30 mouse cellular contexts compared by ENCODE assay signal in genomic region chr11:116917361-116917760, GRCm38 (mm10). TPM values are rescaled to one million over a fixed set of nuclear protein-coding genes. Genes with fewer than 3 reads are reported as not detected.
DNase-seq lines count a peak whose midpoint lies in the region; ATAC-seq and TF ChIP-seq lines count a peak whose summit lies in the region.
"Had no signal": no experiment of that assay in that cellular context is flagged by ENCODE, and none has a peak within 500 bp of the region (broad histone marks: within the 10 kb centered on the region; RNA-seq: fewer than 3 reads in every experiment).

No protein-coding gene starts in this region.

- no peak for ATAC-seq in hindbrain, embryonic 13.5 days (ENCODE audit: low FRiP score)
- ATAC-seq: forebrain, embryonic 14.5 days; intestine, embryonic 16.5 days had no signal

- WGBS in hindbrain, embryonic 13.5 days, result 50% methylated on average over 7 of the region's 7 CpGs
- 54% methylated on average over 7 of the region's 7 CpGs for WGBS in hindbrain, embryonic 10.5 days

- TF ChIP-seq CTCF in layer of hippocampus, adult 2 months (conservative IDR thresholded peaks at IDR 0.05), result no peak

- H3K4me2 ChIP-seq in hindbrain, embryonic 13.5 days, result 0 out of 2 replicates have a peak overlapping the region, but pooled peaks have one; percentile 23
- H3K4me2 ChIP-seq: heart, embryonic 11.5 days had no signal

- H3K36me3 ChIP-seq in hindbrain, embryonic 13.5 days, result no peaks in the 10 kb centered on the region
- no peaks in the 10 kb centered on the region for H3K36me3 ChIP-seq in hindbrain, embryonic 10.5 days

- H3K27me3 ChIP-seq in hindbrain, embryonic 13.5 days, result peaks cover 28% of the 10 kb centered on the region
- H3K27me3 ChIP-seq in hindbrain, embryonic 10.5 days (ENCODE audit: insufficient read depth, poor library complexity, severe bottlenecking), result peaks cover 59% of the 10 kb centered on the region

- peaks cover 61% of the 10 kb centered on the region for H3K4me1 ChIP-seq in hindbrain, embryonic 13.5 days (replicated peaks)
- H3K4me1 ChIP-seq in hindbrain, embryonic 10.5 days (replicated peaks), result peaks cover 53% of the 10 kb centered on the region

- no peaks in the 10 kb centered on the region for H3K9me3 ChIP-seq in hindbrain, embryonic 13.5 days
- no peaks in the 10 kb centered on the region for H3K9me3 ChIP-seq in hindbrain, embryonic 10.5 days

- no peak overlapping the region for H3K4me3 ChIP-seq in hindbrain, embryonic 13.5 days
- H3K4me3 ChIP-seq in hindbrain, embryonic 10.5 days, result no peak overlapping the region
- no peak overlapping the region for H3K4me3 ChIP-seq in layer of hippocampus, adult 2 months
- H3K4me3 ChIP-seq: erythroblast, embryonic 14.5 days; myocyte had no signal

- H3K27ac ChIP-seq in hindbrain, embryonic 13.5 days, result 0 out of 2 replicates have a peak overlapping the region, but pooled peaks have one; percentile 23
- H3K27ac ChIP-seq in hindbrain, embryonic 10.5 days, result no peak overlapping the region
- H3K27ac ChIP-seq in layer of hippocampus, adult 2 months, result peak overlapping the region; percentile 59; the same call in 1 of the 2 replicates
- H3K27ac ChIP-seq: liver, embryonic 14.5 days; macrophage had no signal

- no peak overlapping the region for H3K9ac ChIP-seq in hindbrain, embryonic 13.5 days
- H3K9ac ChIP-seq: liver, embryonic 14.5 days had no signal

- no peak for DNase-seq in hindbrain, embryonic 10.5 days (ENCODE audit: low spot score)
- DNase-seq in layer of hippocampus, adult 2 months (ENCODE audit: low spot score in 2 of 2), result no peak
- no peak for DNase-seq in layer of hippocampus, postnatal 10 days (ENCODE audit: low spot score in 2 of 2)
- peak; percentile 23 for DNase-seq in ovary, postnatal 36 days (ENCODE audit: low spot score)
- no peak for DNase-seq in ovary, adult 18-20 months (ENCODE audit: low spot score)
- DNase-seq in thymus, adult 18-20 months, result no peak
- DNase-seq: adrenal gland, postnatal 14 days; cerebellum, adult 11-12 months; cerebellum, adult 9-11 months; gastrocnemius, postnatal 25 days; heart, adult 18-20 months; heart, postnatal 36 days; kidney, adult 8-10 months; kidney, postnatal 10 days; liver; lung, adult 2 months; lung, postnatal 10 days; midbrain, embryonic 14.5 days; right cerebral cortex, postnatal 14 days had no signal

RNA-seq across cellular contexts. Expression of gene Mgat5b, which starts 1.3 kb away (rescaled TPM):
- polyA plus RNA-seq in hindbrain, embryonic 13.5 days (2015; fragmentation: Nextera tagmentation; extraction: Ambion mirVana), result 22.8 and 24.5 TPM in 2 replicates
- 6.3 and 12.8 TPM in 2 replicates for polyA plus RNA-seq in hindbrain, embryonic 10.5 days (2016; fragmentation: Nextera tagmentation; extraction: Ambion mirVana)
- 10 to 100 TPM; 51.0 to 51.2 TPM for total RNA-seq in layer of hippocampus, adult 2 months (2021)
- 10 to 100 TPM; 58.3 to 65.9 TPM for total RNA-seq in layer of hippocampus, postnatal 10 days (2021)
- total RNA-seq: gastrocnemius, adult 18-20 months; megakaryocyte-erythroid progenitor cell, adult 5-6 weeks; neutrophil, adult 5-6 weeks had no signal
- polyA plus RNA-seq: erythroblast, embryonic 14.5 days; liver, embryonic 14.5 days; macrophage; myocyte had no signal
